Mouse (Mus musculus): Measurements from ENCODE around the gene Ppme1.

DNA sequence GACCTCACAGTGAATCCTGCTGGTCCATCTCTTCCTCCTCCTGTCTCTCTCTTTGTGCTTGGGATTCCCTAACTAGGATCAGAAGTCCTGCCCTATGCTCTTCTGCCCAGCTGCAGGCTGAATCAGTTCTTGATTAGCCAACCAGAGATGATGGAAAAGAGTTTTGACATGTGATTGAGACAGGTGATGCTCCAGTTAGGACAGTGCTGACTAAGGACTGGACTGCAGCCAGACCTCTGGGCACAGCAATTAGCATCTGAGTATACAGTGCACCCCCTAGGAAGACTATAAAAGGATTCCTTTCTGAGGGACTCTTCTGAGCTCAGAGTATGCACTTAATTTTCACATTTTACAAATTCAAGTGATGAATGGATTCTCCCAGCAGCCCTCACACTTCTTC lies 9.1 kb upstream of the Ppme1 start:
- TF ChIP-seq MAFK (IDR thresholded peaks at IDR 0.05; ENCODE audit: insufficient read depth, low read depth, low read length), result no peak
- TF ChIP-seq HCFC1 (IDR thresholded peaks at IDR 0.05; ENCODE audit: borderline replicate concordance, insufficient read depth, low read length), result no peak
- no peak for TF ChIP-seq ZNF384 (IDR thresholded peaks at IDR 0.05; ENCODE audit: low read depth, low read length)
- no peak for TF ChIP-seq CHD2 (IDR thresholded peaks at IDR 0.05; ENCODE audit: low read depth, low read length)
- TF ChIP-seq ZC3H11A (IDR thresholded peaks at IDR 0.05; ENCODE audit: borderline replicate concordance, low read depth, low read length), result no peak
